ENCODE assay signal across 8 mouse cellular contexts in genomic region chr5:129886911-129887636, GRCm38 (mm10). TPM values are rescaled to one million over a fixed set of nuclear protein-coding genes. Genes with fewer than 3 reads are reported as not detected.
DNase-seq lines count a peak whose midpoint lies in the region; ATAC-seq lines count a peak whose summit lies in the region.

Gene Chchd2, minus strand, starts transcription at chr5:129887470.

- peaks cover 30% of the 10 kb centered on the region for H3K36me3 ChIP-seq in heart, embryonic 14.5 days (ENCODE audit: control insufficient read depth, insufficient read depth, low read length)
- peaks cover 29% of the 10 kb centered on the region for H3K36me3 ChIP-seq in liver, embryonic 13.5 days
- H3K36me3 ChIP-seq in stomach, embryonic 16.5 days (ENCODE audit: control insufficient read depth, insufficient read depth, low read length), result peaks cover 9% of the 10 kb centered on the region; the same call in 1 of the 2 replicates

- H3K4me2 ChIP-seq in heart, embryonic 14.5 days (ENCODE audit: low read length), result peak within 1 kb of the TSS; percentile 85
- peak within 1 kb of the TSS; percentile 84 for H3K4me2 ChIP-seq in liver, embryonic 13.5 days
- H3K4me2 ChIP-seq in stomach, embryonic 16.5 days (ENCODE audit: low read depth, low read length), result peak within 1 kb of the TSS; percentile 92

- peak within 1 kb of the TSS; percentile 92 to 96 for H3K27ac ChIP-seq in heart, embryonic 14.5 days (replicated peaks in 1 of 2; ENCODE audit: control insufficient read depth in 1 of 2, insufficient read depth in 1 of 2, low read depth in 2 of 2, low read length in 2 of 2)
- peak within 1 kb of the TSS; percentile 98 for H3K27ac ChIP-seq in liver, embryonic 13.5 days
- peak within 1 kb of the TSS; percentile 97 for H3K27ac ChIP-seq in stomach, embryonic 16.5 days (ENCODE audit: low read length)

- WGBS in heart, embryonic 14.5 days, result under 1% methylated on average over 46 of the region's 46 CpGs
- WGBS in liver, embryonic 13.5 days (ENCODE audit: insufficient replicate concordance), result 0% methylated on average over 46 of the region's 46 CpGs
- under 1% methylated on average over 46 of the region's 46 CpGs for WGBS in stomach, embryonic 16.5 days

- peak; percentile 96 for ATAC-seq in CD4-positive, CD25-positive, alpha-beta regulatory T cell, adult 4 months
- peak; percentile 99 for ATAC-seq in heart, embryonic 14.5 days (ENCODE audit: insufficient number of reproducible peaks, insufficient read depth, low FRiP score, low read depth)
- peak; percentile 99 for ATAC-seq in liver, embryonic 13.5 days (ENCODE audit: low read depth)
- ATAC-seq in stomach, embryonic 16.5 days (ENCODE audit: insufficient read depth, low FRiP score), result peak; percentile 100

- peak within 1 kb of the TSS; percentile 71 to 72 for H3K4me3 ChIP-seq in heart, embryonic 14.5 days (ENCODE audit: control insufficient read depth in 1 of 2, insufficient read depth in 1 of 2, low read depth in 1 of 2, low read length in 2 of 2)
- H3K4me3 ChIP-seq in liver, embryonic 13.5 days (replicated peaks), result peak within 1 kb of the TSS; percentile 89
- peak within 1 kb of the TSS; percentile 85 for H3K4me3 ChIP-seq in stomach, embryonic 16.5 days (replicated peaks; ENCODE audit: low read length)

- peak within 1 kb of the TSS; percentile 86 for H3K9ac ChIP-seq in heart, embryonic 14.5 days (ENCODE audit: low read length)
- peak within 1 kb of the TSS; percentile 94 for H3K9ac ChIP-seq in liver, embryonic 13.5 days
- H3K9ac ChIP-seq in stomach, embryonic 16.5 days (ENCODE audit: low read length), result peak within 1 kb of the TSS; percentile 87

- H3K9me3 ChIP-seq in heart, embryonic 14.5 days (ENCODE audit: control insufficient read depth, low read length), result no peaks in the 10 kb centered on the region
- no peaks in the 10 kb centered on the region for H3K9me3 ChIP-seq in liver, embryonic 13.5 days (replicated peaks)
- no peaks in the 10 kb centered on the region for H3K9me3 ChIP-seq in stomach, embryonic 16.5 days (replicated peaks; ENCODE audit: control insufficient read depth, low read length)

- peak; percentile 95 for DNase-seq in c-Kit-negative CD71-positive TER-119-positive erythroid progenitor cells, embryonic 14.5 days (ENCODE audit: low read depth, low spot score)
- DNase-seq in fibroblast of lung, adult 2 months (ENCODE audit: low read depth), result peak; percentile 97
- peak; percentile 97 for DNase-seq in kidney, postnatal 14 days
- DNase-seq in liver, embryonic 13.5 days, result peak; percentile 95
- peak; percentile 88 for DNase-seq in neural tube, embryonic 10.5 days (ENCODE audit: extremely low spot score, low spot score)

- H3K27me3 ChIP-seq in heart, embryonic 14.5 days (ENCODE audit: control insufficient read depth, insufficient read depth, low read length), result no peaks in the 10 kb centered on the region
- no peaks in the 10 kb centered on the region for H3K27me3 ChIP-seq in liver, embryonic 13.5 days
- no peaks in the 10 kb centered on the region for H3K27me3 ChIP-seq in stomach, embryonic 16.5 days (ENCODE audit: control insufficient read depth, insufficient read depth, low read length)

- peaks cover 4 to 14% of the 10 kb centered on the region in 2 experiments; a peak in 3 of 4 replicates for H3K4me1 ChIP-seq in heart, embryonic 14.5 days (ENCODE audit: control insufficient read depth in 2 of 2, insufficient read depth in 2 of 2, low read length in 2 of 2)
- H3K4me1 ChIP-seq in liver, embryonic 13.5 days (replicated peaks), result peaks cover 21% of the 10 kb centered on the region
- H3K4me1 ChIP-seq in stomach, embryonic 16.5 days (ENCODE audit: control insufficient read depth, insufficient read depth, low read length), result peaks cover 9% of the 10 kb centered on the region; the same call in 1 of the 2 replicates

RNA-seq across cellular contexts. Expression of gene Chchd2, which starts in this region (rescaled TPM):
- polyA plus RNA-seq in CD4-positive, CD25-positive, alpha-beta regulatory T cell, adult 4 months (2017; shearing (Covaris generic)), result 100 to 1,000 TPM; 270 to 346 TPM
- polyA plus RNA-seq in heart, embryonic 14.5 days (2014; fragmentation: Nextera tagmentation; extraction: Ambion mirVana), result 1,002 and 1,067 TPM in 2 replicates
- 596 and 645 TPM in 2 replicates for polyA plus RNA-seq in liver, embryonic 13.5 days (2015; fragmentation: Nextera tagmentation; extraction: Ambion mirVana)
- polyA plus RNA-seq in stomach, embryonic 16.5 days (2015; fragmentation: Nextera tagmentation; extraction: Ambion mirVana), result 800 and 813 TPM in 2 replicates

Comparison
In these comparisons a context has a peak if more than half of its experiments do, and no peak if none do; other contexts are left out.
1. Peak in every context shown above with its lines: DNase-seq, ATAC-seq, H3K4me3 ChIP-seq and H3K27ac ChIP-seq.